Comparison of ENCODE assay signal across 1 mouse cellular context in the genomic region with DNA sequence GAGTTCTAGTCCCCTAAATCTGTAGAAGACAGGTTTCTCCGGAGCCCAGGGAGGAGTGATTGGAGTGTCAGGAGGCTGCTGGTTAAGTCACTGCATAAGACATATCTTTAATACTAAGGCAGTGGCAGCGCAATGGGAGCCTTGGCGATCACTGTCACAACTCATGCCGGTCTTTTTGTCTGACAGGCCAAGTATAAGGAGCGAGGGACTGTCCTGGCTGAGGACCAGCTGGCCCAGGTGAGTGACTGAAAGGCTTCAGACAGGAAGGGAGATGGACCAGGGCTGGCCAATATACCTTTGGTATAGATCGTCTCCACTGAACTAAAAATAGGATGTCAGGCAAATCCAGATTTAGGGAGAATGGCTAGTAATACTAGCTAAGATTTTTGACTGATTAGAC.
TF ChIP-seq lines count a peak whose summit lies in the region.

No protein-coding gene starts in this region.

TF ChIP-seq in MEL, 35 proteins besides CTCF, POLR2A, EP300 and RAD21:
- TF ChIP-seq GATA1 (IDR thresholded peaks at IDR 0.05; ENCODE audit: low read depth, low read length) (no peak), USF2 (IDR thresholded peaks at IDR 0.05; ENCODE audit: borderline replicate concordance in 1 of 2, insufficient read depth in 1 of 2, low read depth in 1 of 2, low read length in 2 of 2) (no peak), MEF2A (IDR thresholded peaks at IDR 0.05; ENCODE audit: extremely low read depth, insufficient replicate concordance, low read depth, low read length, poor library complexity, severe bottlenecking) (no peak), MYB (IDR thresholded peaks at IDR 0.05; ENCODE audit: low read depth, low read length) (no peak), ZC3H11A (IDR thresholded peaks at IDR 0.05; ENCODE audit: low read depth, low read length) (no peak), NRF1 (IDR thresholded peaks at IDR 0.05; ENCODE audit: insufficient read depth, low read depth, low read length, poor library complexity, severe bottlenecking) (no peak), POLR2AphosphoS5 (IDR thresholded peaks at IDR 0.05; ENCODE audit: borderline replicate concordance, low read depth, low read length) (no peak; the same call in 1 of the 2 replicates), JUND (IDR thresholded peaks at IDR 0.05; ENCODE audit: low read depth, low read length) (no peak), KAT2A (conservative IDR thresholded peaks at IDR 0.05; ENCODE audit: low read depth, low read length) (no peak), ETS1 (IDR thresholded peaks at IDR 0.05; ENCODE audit: low read depth, low read length) (no peak), CHD2 (IDR thresholded peaks at IDR 0.05; ENCODE audit: low read length) (no peak), ELF1 (IDR thresholded peaks at IDR 0.05; ENCODE audit: low read depth, low read length) (no peak), MYC (IDR thresholded peaks at IDR 0.05; ENCODE audit: low read depth, low read length) (no peak), GABPA (IDR thresholded peaks at IDR 0.05; ENCODE audit: low read depth, low read length) (no peak), USF1 (IDR thresholded peaks at IDR 0.05; ENCODE audit: low read depth, low read length) (no peak), RCOR1 (IDR thresholded peaks at IDR 0.05; ENCODE audit: low read depth, low read length) (no peak), BHLHE40 (IDR thresholded peaks at IDR 0.05; ENCODE audit: borderline replicate concordance, low read depth, low read length) (no peak), MXI1 (IDR thresholded peaks at IDR 0.05; ENCODE audit: low read depth, low read length) (no peak), ZNF384 (IDR thresholded peaks at IDR 0.05; ENCODE audit: low read depth, low read length) (no peak), TBP (IDR thresholded peaks at IDR 0.05; ENCODE audit: low read depth, low read length) (no peak)
